Mouse (Mus musculus): ENCODE measurements around the gene Copb1. TPM values are rescaled to one million over a fixed set of nuclear protein-coding genes. Genes with fewer than 3 reads are reported as not detected.

The Copb1 gene
- polyA plus RNA-seq, 1 experiment from 2014 or later, result 104 TPM

DNA sequence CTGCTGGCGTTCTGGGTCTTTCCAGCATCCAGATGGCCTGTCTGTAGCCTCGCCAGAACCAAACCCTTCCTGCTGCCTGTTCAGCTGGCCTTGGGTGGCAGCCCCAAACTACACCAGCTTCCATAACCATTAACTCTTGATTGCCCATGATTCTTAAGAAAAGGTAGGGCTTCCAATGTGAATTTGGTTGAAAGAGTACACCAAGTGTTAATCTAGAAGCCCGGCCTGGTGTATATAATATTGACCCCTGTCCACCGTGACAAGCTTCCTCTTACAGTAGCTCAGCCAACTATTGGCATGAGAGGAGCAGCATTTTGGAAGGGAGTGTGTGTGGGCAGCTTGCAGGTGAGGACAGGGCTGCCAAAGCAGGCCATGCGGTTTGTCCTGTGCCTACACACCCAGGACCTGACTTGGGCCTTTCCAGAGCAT lies 35.6 kb upstream of the Copb1 start:
- ATAC-seq (ENCODE audit: low FRiP score, low TSS enrichment) (no peak), DNase-seq (no peak)
- 62% methylated on average over 5 of the region's 5 CpGs for WGBS

DNA sequence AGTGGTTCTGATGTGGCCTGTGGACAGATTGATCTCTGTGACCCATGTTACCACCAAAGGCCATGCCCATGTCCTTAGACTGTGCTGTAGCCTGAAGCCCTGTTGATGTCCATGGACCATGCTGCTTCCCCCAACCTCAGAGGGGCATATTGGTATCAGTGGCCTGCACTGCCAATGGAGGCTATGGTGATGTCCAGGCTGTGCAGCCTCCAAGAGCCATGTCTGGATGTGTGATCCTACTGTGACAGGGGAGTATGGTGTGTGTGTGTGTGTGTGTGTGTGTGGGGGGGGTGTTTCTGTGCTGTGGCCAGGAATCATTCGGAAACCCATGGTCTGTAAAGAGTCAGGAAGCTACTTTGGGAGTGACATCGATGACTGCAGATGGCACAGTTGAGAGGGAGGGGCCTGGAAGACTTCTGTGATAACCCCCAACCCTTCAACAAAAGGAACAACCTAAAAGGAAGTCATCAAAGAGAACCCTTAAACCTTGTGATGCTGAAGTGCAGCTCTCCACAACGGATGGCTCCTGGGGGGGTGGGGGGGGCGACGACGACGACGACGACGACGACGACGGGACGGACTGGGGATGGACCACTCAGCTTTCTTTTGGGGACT lies 29.9 kb upstream of the Copb1 start:
- 93% methylated on average over 14 of the region's 14 CpGs for WGBS
- H3K4me3 ChIP-seq (replicated peaks; ENCODE audit: low read depth, low read length), result no peak overlapping the region
- H3K9ac ChIP-seq (replicated peaks; ENCODE audit: low read length), result no peak overlapping the region
- no peak for ATAC-seq (ENCODE audit: low FRiP score, low TSS enrichment)
- no peak overlapping the region for H3K4me2 ChIP-seq (ENCODE audit: low read length)
- DNase-seq, result no peak
- no peaks in the 10 kb centered on the region for H3K9me3 ChIP-seq (ENCODE audit: control insufficient read depth, low read length)
- no peaks in the 10 kb centered on the region for H3K4me1 ChIP-seq (ENCODE audit: control insufficient read depth, insufficient read depth, low read length)
- H3K36me3 ChIP-seq (ENCODE audit: control insufficient read depth, insufficient read depth, low read length), result no peaks in the 10 kb centered on the region
- no peaks in the 10 kb centered on the region for H3K27me3 ChIP-seq (ENCODE audit: control insufficient read depth, insufficient read depth, low read length)
- no peak overlapping the region for H3K27ac ChIP-seq (replicated peaks; ENCODE audit: low read depth, low read length)

More for the DNA sequence above, 35.6 kb upstream of the Copb1 start:
- Histone ChIP-seq H3K9me3 (ENCODE audit: control insufficient read depth, low read length) (no peaks in the 10 kb centered on the region), H3K36me3 (ENCODE audit: control insufficient read depth, insufficient read depth, low read length) (no peaks in the 10 kb centered on the region), H3K4me3 (replicated peaks; ENCODE audit: low read depth, low read length) (no peak overlapping the region), H3K4me2 (ENCODE audit: low read length) (no peak overlapping the region), H3K4me1 (ENCODE audit: control insufficient read depth, insufficient read depth, low read length) (no peaks in the 10 kb centered on the region), H3K27ac (replicated peaks; ENCODE audit: low read depth, low read length) (no peak overlapping the region), H3K9ac (replicated peaks; ENCODE audit: low read length) (no peak overlapping the region), H3K27me3 (ENCODE audit: control insufficient read depth, insufficient read depth, low read length) (no peaks in the 10 kb centered on the region; the same call in 1 of the 2 replicates)

DNA sequence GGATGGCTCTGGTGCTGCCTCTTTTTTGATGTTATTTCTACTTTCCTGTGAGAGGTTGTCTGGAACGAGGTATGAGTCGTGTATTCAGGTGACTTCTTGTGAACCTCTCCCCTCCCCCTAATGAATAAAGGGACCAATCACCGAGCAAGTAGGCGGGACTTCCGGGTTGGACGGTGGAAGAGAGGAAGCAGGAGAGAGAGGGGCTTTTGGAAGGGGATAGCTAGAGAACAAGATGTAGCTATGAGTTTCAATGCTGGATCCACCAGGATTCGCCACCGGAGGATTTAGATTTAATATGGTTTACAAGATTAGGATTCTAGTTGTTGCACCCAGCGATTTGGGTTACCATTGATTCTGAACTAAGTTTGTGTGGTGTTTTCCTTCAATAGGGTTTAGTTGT lies 28.5 kb upstream of the Copb1 start:
- no peak overlapping the region for H3K27ac ChIP-seq (replicated peaks; ENCODE audit: low read depth, low read length)
- no peak overlapping the region for H3K9ac ChIP-seq (replicated peaks; ENCODE audit: low read length)
- no peaks in the 10 kb centered on the region for H3K9me3 ChIP-seq (ENCODE audit: control insufficient read depth, low read length)
- no peak for ATAC-seq (ENCODE audit: low FRiP score, low TSS enrichment)
- WGBS, result 80% methylated on average over 9 of the region's 9 CpGs
- H3K4me1 ChIP-seq (ENCODE audit: control insufficient read depth, insufficient read depth, low read length), result no peaks in the 10 kb centered on the region
- H3K27me3 ChIP-seq (ENCODE audit: control insufficient read depth, insufficient read depth, low read length), result no peaks in the 10 kb centered on the region
- no peak overlapping the region for H3K4me2 ChIP-seq (ENCODE audit: low read length)
- no peaks in the 10 kb centered on the region for H3K36me3 ChIP-seq (ENCODE audit: control insufficient read depth, insufficient read depth, low read length)
- H3K4me3 ChIP-seq (replicated peaks; ENCODE audit: low read depth, low read length), result no peak overlapping the region
- DNase-seq, result no peak

DNA sequence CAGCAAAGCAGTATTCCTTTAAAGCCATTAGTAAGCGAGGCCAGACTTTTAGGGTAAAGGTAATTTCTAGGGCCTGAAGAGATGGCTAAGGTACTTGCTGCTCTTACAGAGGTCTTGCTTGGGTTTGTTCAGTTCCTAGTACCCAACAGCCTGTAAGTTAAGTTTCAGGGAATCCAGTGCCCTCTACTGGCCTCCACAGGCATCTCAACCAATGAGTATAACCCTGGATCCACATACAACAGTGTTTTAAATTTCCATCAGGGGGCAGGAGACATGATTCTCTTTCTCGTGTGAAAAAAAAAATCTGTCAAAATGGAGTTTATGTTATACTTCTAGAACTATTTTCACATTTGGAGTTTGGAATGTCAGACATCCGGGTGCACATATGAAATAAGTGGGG lies 27.2 kb upstream of the Copb1 start:
- no peaks in the 10 kb centered on the region for H3K36me3 ChIP-seq (ENCODE audit: control insufficient read depth, insufficient read depth, low read length)
- H3K4me2 ChIP-seq (ENCODE audit: low read length), result no peak overlapping the region
- H3K9ac ChIP-seq (replicated peaks; ENCODE audit: low read length), result no peak overlapping the region
- H3K4me1 ChIP-seq (ENCODE audit: control insufficient read depth, insufficient read depth, low read length), result no peaks in the 10 kb centered on the region
- no peak overlapping the region for H3K27ac ChIP-seq (replicated peaks; ENCODE audit: low read depth, low read length)
- H3K9me3 ChIP-seq (ENCODE audit: control insufficient read depth, low read length), result no peaks in the 10 kb centered on the region
- no peaks in the 10 kb centered on the region for H3K27me3 ChIP-seq (ENCODE audit: control insufficient read depth, insufficient read depth, low read length)
- no peak for ATAC-seq (ENCODE audit: low FRiP score, low TSS enrichment)
- DNase-seq, result peak; percentile 68
- no peak overlapping the region for H3K4me3 ChIP-seq (replicated peaks; ENCODE audit: low read depth, low read length)
- WGBS, result 56% methylated on average over 3 of the region's 3 CpGs

DNA sequence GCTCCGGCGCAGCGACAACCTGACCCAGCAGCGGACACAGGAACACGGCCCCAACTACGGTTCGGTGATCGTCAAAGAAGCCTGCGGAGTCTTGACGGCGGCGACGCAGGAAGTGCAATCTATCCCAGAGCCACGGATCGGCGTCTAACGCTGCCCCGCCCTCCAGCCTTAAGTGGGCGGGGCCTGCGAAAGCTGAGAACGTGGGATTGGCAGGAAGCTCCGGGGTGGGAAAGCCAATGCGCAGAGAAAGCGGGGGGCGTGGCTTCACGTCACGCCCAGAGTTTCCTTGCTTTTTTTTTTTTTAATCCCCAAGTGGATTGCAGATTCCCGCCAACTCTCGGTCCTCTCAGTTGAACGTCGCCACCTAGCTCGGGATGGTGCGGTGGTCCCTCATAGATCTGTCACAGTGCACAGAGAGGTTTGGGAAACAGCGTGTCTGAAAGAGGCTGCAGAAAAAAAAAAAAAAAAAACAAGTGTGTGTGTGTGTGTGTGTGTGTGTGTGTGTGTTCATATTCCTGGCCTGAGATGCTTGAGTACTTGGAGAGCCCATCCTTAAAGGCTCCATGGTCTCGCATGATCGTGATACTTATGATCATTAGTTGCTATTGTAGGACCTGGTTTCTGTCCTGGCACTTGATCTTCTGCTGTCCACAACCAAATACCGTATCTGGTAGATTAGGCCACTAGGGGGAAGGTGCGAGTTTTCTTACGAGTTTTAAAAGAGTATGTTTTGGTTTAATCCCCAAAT lies 21.7 kb upstream of the Copb1 start, which contains the start of gene Psma1:
Gene Psma1, minus strand, starts transcription at position 114 of the 748 bp plus-strand sequence.
- Histone ChIP-seq H3K9me3 (ENCODE audit: control insufficient read depth, low read length) (no peaks in the 10 kb centered on the region), H3K4me1 (ENCODE audit: control insufficient read depth, insufficient read depth, low read length) (peaks cover 7% of the 10 kb centered on the region; the same call in 1 of the 2 replicates), H3K9ac (replicated peaks; ENCODE audit: low read length) (peak within 1 kb of the TSS; percentile 89), H3K36me3 (ENCODE audit: control insufficient read depth, insufficient read depth, low read length) (peaks cover 28% of the 10 kb centered on the region), H3K27ac (replicated peaks; ENCODE audit: low read depth, low read length) (peak within 1 kb of the TSS; percentile 71), H3K4me3 (replicated peaks; ENCODE audit: low read depth, low read length) (peak within 1 kb of the TSS; percentile 93), H3K4me2 (ENCODE audit: low read length) (peak within 1 kb of the TSS; percentile 86), H3K27me3 (ENCODE audit: control insufficient read depth, insufficient read depth, low read length) (no peaks in the 10 kb centered on the region)
- WGBS, result under 1% methylated on average over 39 of the region's 39 CpGs
- DNase-seq, result peak; percentile 100
- ATAC-seq (ENCODE audit: low FRiP score, low TSS enrichment), result peak; percentile 93

DNA sequence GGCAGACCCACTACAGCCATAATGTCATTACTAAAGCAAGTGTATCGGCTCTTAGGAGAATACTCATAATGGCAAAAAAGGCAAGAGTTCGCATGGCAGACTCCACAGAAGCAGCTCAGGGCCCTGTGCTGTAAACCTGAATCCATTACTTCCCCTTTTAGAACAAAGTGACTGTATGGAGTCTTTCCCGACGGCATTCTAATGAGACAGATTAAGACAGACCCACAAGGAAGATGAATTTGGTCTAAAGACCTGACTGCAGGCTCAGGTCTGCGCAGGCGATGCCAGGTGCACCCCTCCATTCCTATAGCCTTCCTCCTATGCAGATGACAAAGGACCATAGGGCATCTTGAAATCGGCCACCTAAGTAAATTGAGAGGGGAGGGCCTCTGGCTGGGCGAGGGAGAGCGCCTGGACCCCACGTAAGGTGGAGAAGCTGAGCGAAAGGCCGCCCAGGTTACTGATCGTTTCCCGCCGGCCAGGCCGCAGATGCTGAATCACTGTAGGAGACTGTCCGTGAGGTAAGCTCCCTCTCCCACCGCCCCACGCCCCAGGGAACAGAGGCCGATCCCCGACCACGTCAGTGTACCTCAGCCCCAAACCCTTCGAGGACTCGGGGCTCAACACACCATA lies 21.0 kb upstream of the Copb1 start:
- Histone ChIP-seq H3K9me3 (ENCODE audit: control insufficient read depth, low read length) (no peaks in the 10 kb centered on the region), H3K4me2 (ENCODE audit: low read length) (peak overlapping the region; percentile 86), H3K27me3 (ENCODE audit: control insufficient read depth, insufficient read depth, low read length) (no peaks in the 10 kb centered on the region), H3K36me3 (ENCODE audit: control insufficient read depth, insufficient read depth, low read length) (peaks cover 34% of the 10 kb centered on the region), H3K27ac (replicated peaks; ENCODE audit: low read depth, low read length) (peak overlapping the region; percentile 71), H3K4me3 (replicated peaks; ENCODE audit: low read depth, low read length) (peak overlapping the region; percentile 93), H3K9ac (replicated peaks; ENCODE audit: low read length) (peak overlapping the region; percentile 89), H3K4me1 (ENCODE audit: control insufficient read depth, insufficient read depth, low read length) (peaks cover 7% of the 10 kb centered on the region; the same call in 1 of the 2 replicates)
- 2% methylated on average over 24 of the region's 24 CpGs for WGBS
- DNase-seq, result no peak
- no peak; the same call in 1 of the 2 replicates for ATAC-seq (ENCODE audit: low FRiP score, low TSS enrichment)

DNA sequence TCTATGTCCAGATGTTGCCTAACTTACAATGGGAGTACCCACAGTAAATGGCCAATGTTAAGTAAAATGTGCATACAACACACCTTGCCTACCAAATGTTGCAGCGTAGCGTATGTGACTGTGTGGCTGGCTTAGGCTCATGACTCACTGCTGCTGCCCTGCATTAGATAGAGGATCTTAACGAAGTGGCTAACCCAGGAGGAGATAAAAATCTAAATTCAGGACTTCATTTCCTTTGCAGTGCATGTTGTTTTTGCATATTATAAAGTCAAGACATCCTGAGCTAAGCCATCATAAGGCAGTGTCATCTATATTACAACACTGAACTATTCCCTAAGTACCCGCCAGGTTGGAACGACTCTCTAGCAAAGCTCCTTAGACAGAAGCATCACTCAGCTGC lies 13.9 kb upstream of the Copb1 start:
- no peaks in the 10 kb centered on the region for H3K9me3 ChIP-seq (ENCODE audit: control insufficient read depth, low read length)
- ATAC-seq (ENCODE audit: low FRiP score, low TSS enrichment) (no peak), DNase-seq (no peak)
- H3K4me3 ChIP-seq (replicated peaks; ENCODE audit: low read depth, low read length), result no peak overlapping the region
- no peak overlapping the region for H3K4me2 ChIP-seq (ENCODE audit: low read length)
- peaks cover 86% of the 10 kb centered on the region for H3K36me3 ChIP-seq (ENCODE audit: control insufficient read depth, insufficient read depth, low read length)
- H3K9ac ChIP-seq (replicated peaks; ENCODE audit: low read length), result no peak overlapping the region
- no peaks in the 10 kb centered on the region for H3K27me3 ChIP-seq (ENCODE audit: control insufficient read depth, insufficient read depth, low read length)
- 96% methylated on average over 5 of the region's 5 CpGs for WGBS
- no peaks in the 10 kb centered on the region for H3K4me1 ChIP-seq (ENCODE audit: control insufficient read depth, insufficient read depth, low read length)
- H3K27ac ChIP-seq (replicated peaks; ENCODE audit: low read depth, low read length), result no peak overlapping the region

DNA sequence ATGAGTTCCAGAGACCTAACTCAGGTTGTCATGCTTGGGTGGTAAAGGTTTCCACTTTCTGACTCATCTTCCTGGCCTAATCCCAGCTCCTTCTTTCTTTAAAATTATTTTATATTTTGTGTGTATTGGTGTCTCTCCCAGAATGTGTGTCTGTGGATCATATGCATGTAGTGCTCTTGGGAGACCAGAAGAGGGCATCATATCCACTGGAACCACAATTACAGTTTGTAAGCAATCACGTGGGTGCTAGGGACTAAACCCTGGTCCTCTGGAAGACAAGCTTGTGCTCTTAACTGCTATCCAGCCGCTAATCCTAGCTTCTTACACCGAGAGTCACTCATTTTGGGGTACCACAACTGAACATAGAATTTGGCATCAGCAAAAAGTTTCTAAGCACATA lies 2.8 kb downstream of the Copb1 start:
- no peak overlapping the region for H3K9ac ChIP-seq (replicated peaks; ENCODE audit: low read length)
- H3K4me1 ChIP-seq (ENCODE audit: control insufficient read depth, insufficient read depth, low read length), result 0 out of 2 replicates have a peak, but pooled peaks cover 4% of the 10 kb centered on the region
- H3K27me3 ChIP-seq (ENCODE audit: control insufficient read depth, insufficient read depth, low read length), result no peaks in the 10 kb centered on the region
- H3K4me2 ChIP-seq (ENCODE audit: low read length), result no peak overlapping the region
- H3K36me3 ChIP-seq (ENCODE audit: control insufficient read depth, insufficient read depth, low read length), result peaks cover 47% of the 10 kb centered on the region
- ATAC-seq (ENCODE audit: low FRiP score, low TSS enrichment) (no peak), DNase-seq (no peak)
- no peak overlapping the region for H3K4me3 ChIP-seq (replicated peaks; ENCODE audit: low read depth, low read length)
- no peaks in the 10 kb centered on the region for H3K9me3 ChIP-seq (ENCODE audit: control insufficient read depth, low read length)
- no peak overlapping the region for H3K27ac ChIP-seq (replicated peaks; ENCODE audit: low read depth, low read length)
- 98% methylated on average over 3 of the region's 3 CpGs for WGBS

Measured in midbrain, embryonic 14.5 days (tissue).